Mouse (Mus musculus) stomach, embryonic 15.5 days (tissue): ENCODE results near the gene Adgrd1. TPM values are rescaled to one million over a fixed set of nuclear protein-coding genes. Genes with fewer than 3 reads are reported as not detected.

Experiments used
- ATAC-seq: fragments of 200-750 bp; cut with Nextera tagmentation; 2 replicates; pipeline ENCODE4 v1.8.0; 2017; ENCODE audit warnings: low read depth, moderate number of reproducible peaks, moderate TSS enrichment; ENCODE audit not compliant: insufficient read depth, low FRiP score
- H3K27ac ChIP-seq: fragments of 300-500 bp; sonication (generic); 2 replicates; pipeline ENCODE4 v1.5.1; 2015; ENCODE audit warnings: mild to moderate bottlenecking, inconsistent platforms
- H3K27me3 ChIP-seq: fragments of 300-500 bp; sonication (generic); replicated peaks from 2 replicates; pipeline ENCODE4 v1.6.1; 2015; ENCODE audit warnings: inconsistent platforms
- H3K36me3 ChIP-seq: fragments of 300-500 bp; sonication (generic); 2 replicates; pipeline ENCODE4 v1.6.1; 2015; ENCODE audit warnings: inconsistent platforms
- H3K4me1 ChIP-seq: fragments of 300-500 bp; sonication (generic); 2 replicates; pipeline ENCODE4 v1.6.1; 2015; ENCODE audit warnings: inconsistent platforms
- H3K4me2 ChIP-seq: fragments of 300-500 bp; sonication (generic); 2 replicates; pipeline ENCODE4 v1.6.1; 2015; ENCODE audit warnings: mild to moderate bottlenecking, inconsistent platforms
- H3K4me3 ChIP-seq: fragments of 300-500 bp; sonication (generic); replicated peaks from 2 replicates; pipeline ENCODE4 v1.5.1; 2015; ENCODE audit warnings: inconsistent platforms
- H3K9ac ChIP-seq: fragments of 300-500 bp; sonication (generic); 2 replicates; pipeline ENCODE4 v1.6.1; 2015; ENCODE audit warnings: inconsistent platforms
- H3K9me3 ChIP-seq: fragments of 300-500 bp; sonication (generic); 2 replicates; pipeline ENCODE4 v1.6.1; 2016; ENCODE audit warnings: inconsistent platforms
- WGBS: fragments of 180-500 bp; shearing (Covaris S2); methylation state at CpG from one replicate; pipeline ENCODE4 v1.1.7; 2015; 5-methylcytosine and 5-hydroxymethylcytosine counted together
- polyA plus RNA-seq: library from polyadenylated mRNA; unstranded; fragments of >200 nt; fragmentation: Nextera tagmentation; extraction: Ambion mirVana; gene quantifications from 2 replicates; pipeline ENCODE4 v1.2.1, GENCODE M21; 2015

Gene Adgrd1
- 3.1 and 3.3 TPM in 2 replicates for polyA plus RNA-seq

GRCm38 (mm10) chr5:129096511-129096910 is at the start of gene Adgrd1:
Gene Adgrd1 (plus strand): TSS chr5:129096750.
- Histone ChIP-seq H3K4me2 (no peak within 1 kb of the TSS), H3K9ac (no peak within 1 kb of the TSS), H3K9me3 (no peaks in the 10 kb centered on the region), H3K4me1 (peaks cover 5% of the 10 kb centered on the region; the same call in 1 of the 2 replicates), H3K27me3 (no peaks in the 10 kb centered on the region), H3K27ac (no peak within 1 kb of the TSS), H3K36me3 (no peaks in the 10 kb centered on the region), H3K4me3 (no peak within 1 kb of the TSS)
- ATAC-seq, result peak; percentile 52; the same call in 1 of the 2 replicates
- WGBS, result 24% methylated on average over 6 of the region's 6 CpGs

DNA sequence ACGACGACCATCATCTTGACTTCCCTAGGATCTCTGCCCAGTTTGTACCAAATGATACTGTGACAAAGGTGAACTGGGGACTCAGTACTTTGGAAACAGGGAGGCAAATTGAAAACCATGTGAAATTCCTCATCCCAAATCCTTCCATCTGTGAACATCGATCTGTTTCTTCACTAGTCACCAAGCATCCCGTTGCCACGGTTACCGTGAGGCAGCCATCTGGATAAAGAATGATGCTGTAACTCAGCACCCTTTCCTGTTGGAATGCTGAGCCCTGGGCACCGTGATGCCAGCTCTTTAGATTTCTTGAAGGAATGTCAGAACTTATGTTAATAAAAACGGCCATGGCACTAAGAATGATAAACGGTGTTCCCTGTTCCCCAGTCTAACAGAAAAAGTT is 47.2 kb upstream of the Adgrd1 start:
- no peak for ATAC-seq
- Histone ChIP-seq H3K36me3 (no peaks in the 10 kb centered on the region), H3K4me1 (no peaks in the 10 kb centered on the region), H3K4me2 (no peak overlapping the region), H3K9me3 (no peaks in the 10 kb centered on the region), H3K27me3 (no peaks in the 10 kb centered on the region), H3K27ac (no peak overlapping the region), H3K4me3 (no peak overlapping the region), H3K9ac (no peak overlapping the region)
- WGBS, result 78% methylated on average over 9 of the region's 9 CpGs

GRCm38 (mm10) chr5:129051910-129052309 is 44.6 kb upstream of the Adgrd1 start:
- Histone ChIP-seq H3K36me3 (no peaks in the 10 kb centered on the region), H3K9me3 (no peaks in the 10 kb centered on the region), H3K4me2 (no peak overlapping the region), H3K27ac (no peak overlapping the region), H3K9ac (no peak overlapping the region), H3K27me3 (no peaks in the 10 kb centered on the region; the same call in 1 of the 2 replicates), H3K4me3 (no peak overlapping the region), H3K4me1 (no peaks in the 10 kb centered on the region)
- WGBS, result 81% methylated on average over 3 of the region's 3 CpGs
- no peak for ATAC-seq

GRCm38 (mm10) chr5:129052636-129053355 is 43.8 kb upstream of the Adgrd1 start:
- Histone ChIP-seq H3K9ac (no peak overlapping the region), H3K4me1 (no peaks in the 10 kb centered on the region), H3K4me3 (no peak overlapping the region), H3K27ac (no peak overlapping the region), H3K9me3 (no peaks in the 10 kb centered on the region), H3K27me3 (no peaks in the 10 kb centered on the region; the same call in 1 of the 2 replicates), H3K36me3 (no peaks in the 10 kb centered on the region), H3K4me2 (no peak overlapping the region)
- ATAC-seq, result no peak
- 43% methylated on average over 20 of the region's 20 CpGs for WGBS

GRCm38 (mm10) chr5:129054675-129055284 is 41.8 kb upstream of the Adgrd1 start:
- no peak for ATAC-seq
- no peaks in the 10 kb centered on the region for H3K4me1 ChIP-seq
- H3K4me2 ChIP-seq, result no peak overlapping the region
- no peaks in the 10 kb centered on the region for H3K9me3 ChIP-seq
- no peak overlapping the region for H3K9ac ChIP-seq
- no peaks in the 10 kb centered on the region; the same call in 1 of the 2 replicates for H3K27me3 ChIP-seq
- H3K36me3 ChIP-seq, result no peaks in the 10 kb centered on the region
- H3K4me3 ChIP-seq, result no peak overlapping the region
- H3K27ac ChIP-seq, result no peak overlapping the region
- 71% methylated on average over 9 of the region's 9 CpGs for WGBS

GRCm38 (mm10) chr5:129059116-129059515 is 37.4 kb upstream of the Adgrd1 start:
- H3K27ac ChIP-seq, result no peak overlapping the region
- H3K4me3 ChIP-seq, result no peak overlapping the region
- no peaks in the 10 kb centered on the region for H3K9me3 ChIP-seq
- no peak overlapping the region for H3K9ac ChIP-seq
- 79% methylated on average over 3 of the region's 3 CpGs for WGBS
- peaks cover 6% of the 10 kb centered on the region for H3K27me3 ChIP-seq
- H3K4me1 ChIP-seq, result peaks cover 6% of the 10 kb centered on the region
- no peak overlapping the region for H3K4me2 ChIP-seq
- H3K36me3 ChIP-seq, result no peaks in the 10 kb centered on the region
- no peak for ATAC-seq

DNA sequence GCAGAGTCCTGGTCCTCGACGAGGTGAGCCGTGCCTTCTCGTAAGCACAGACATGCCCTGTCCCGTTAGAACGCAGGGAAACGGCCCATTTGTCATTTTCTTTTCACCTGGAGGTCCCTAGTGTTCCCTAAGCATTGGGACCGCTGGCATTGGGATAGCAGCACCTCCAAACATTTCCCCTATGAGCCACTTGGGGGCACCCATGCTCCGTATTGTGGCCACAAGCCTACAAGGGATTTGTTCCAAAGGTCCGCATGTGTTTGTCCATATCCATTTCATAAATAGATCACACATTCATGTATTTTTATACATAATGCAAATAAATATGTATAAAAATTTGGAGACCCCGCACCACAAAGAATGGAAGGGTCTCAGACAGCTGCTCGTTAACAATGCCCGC is 35.0 kb upstream of the Adgrd1 start:
- WGBS, result 18% methylated on average over 13 of the region's 13 CpGs
- Histone ChIP-seq H3K9ac (no peak overlapping the region), H3K27me3 (peaks cover 6% of the 10 kb centered on the region; the same call in 1 of the 2 replicates), H3K4me2 (no peak overlapping the region), H3K36me3 (no peaks in the 10 kb centered on the region), H3K4me3 (no peak overlapping the region), H3K27ac (no peak overlapping the region), H3K9me3 (no peaks in the 10 kb centered on the region), H3K4me1 (peaks cover 12% of the 10 kb centered on the region)
- ATAC-seq, result no peak

GRCm38 (mm10) chr5:129063037-129063791 is 33.3 kb upstream of the Adgrd1 start:
- Histone ChIP-seq H3K9me3 (no peaks in the 10 kb centered on the region), H3K4me2 (peak overlapping the region; percentile 53), H3K27me3 (peaks cover 6% of the 10 kb centered on the region; the same call in 1 of the 2 replicates), H3K9ac (no peak overlapping the region), H3K4me3 (peak overlapping the region; percentile 23; the same call in 1 of the 2 replicates), H3K27ac (no peak overlapping the region), H3K4me1 (peaks cover 18% of the 10 kb centered on the region), H3K36me3 (no peaks in the 10 kb centered on the region)
- ATAC-seq, result peak; percentile 9; the same call in 1 of the 2 replicates
- 8% methylated on average over 21 of the region's 21 CpGs for WGBS

DNA sequence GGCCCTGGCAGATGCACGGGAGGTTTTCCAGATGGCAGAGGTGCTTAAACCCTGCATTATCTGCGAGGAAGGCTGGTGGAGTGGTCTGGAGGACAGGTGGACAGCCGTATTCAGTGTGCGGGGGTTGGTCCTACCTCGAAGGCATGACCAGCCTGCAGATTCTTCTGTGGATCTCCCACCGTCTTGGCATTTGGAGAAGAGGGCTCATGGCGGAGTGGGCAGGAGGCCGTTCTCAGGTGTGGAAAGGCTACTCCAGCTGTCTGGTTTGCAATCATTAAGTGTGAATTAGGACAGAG is 32.8 kb upstream of the Adgrd1 start:
- Histone ChIP-seq H3K27me3 (peaks cover 6% of the 10 kb centered on the region; the same call in 1 of the 2 replicates), H3K36me3 (no peaks in the 10 kb centered on the region), H3K9ac (no peak overlapping the region), H3K27ac (no peak overlapping the region), H3K4me3 (peak overlapping the region; percentile 23; the same call in 1 of the 2 replicates), H3K4me1 (peaks cover 18% of the 10 kb centered on the region), H3K4me2 (peak overlapping the region; percentile 53), H3K9me3 (no peaks in the 10 kb centered on the region)
- 25% methylated on average over 8 of the region's 8 CpGs for WGBS
- no peak for ATAC-seq

DNA sequence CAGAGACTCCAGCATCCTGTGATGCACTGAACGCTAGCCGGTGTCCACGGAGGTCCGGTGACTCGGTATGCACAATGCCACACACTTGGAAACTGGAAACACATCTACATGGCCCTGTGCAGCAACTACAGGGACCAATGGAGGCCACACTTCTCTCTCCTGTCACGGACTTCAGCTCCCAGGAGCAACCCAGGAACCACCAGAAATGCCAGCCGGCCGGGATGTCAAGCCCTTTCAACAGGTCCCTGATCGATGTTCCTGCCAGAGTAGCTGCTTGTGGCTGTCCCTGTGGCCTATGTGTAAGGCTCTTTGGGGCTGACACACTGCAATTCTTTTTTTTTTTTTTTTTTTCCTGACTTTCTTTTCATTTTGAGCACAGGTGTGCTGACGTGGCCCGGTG is 32.4 kb upstream of the Adgrd1 start:
- Histone ChIP-seq H3K27me3 (peaks cover 6% of the 10 kb centered on the region; the same call in 1 of the 2 replicates), H3K36me3 (no peaks in the 10 kb centered on the region), H3K27ac (no peak overlapping the region), H3K4me2 (no peak overlapping the region), H3K4me3 (no peak overlapping the region), H3K9ac (no peak overlapping the region), H3K4me1 (peaks cover 18% of the 10 kb centered on the region), H3K9me3 (no peaks in the 10 kb centered on the region)
- 54% methylated on average over 11 of the region's 11 CpGs for WGBS
- ATAC-seq, result no peak

GRCm38 (mm10) chr5:129065301-129065700 is 31.2 kb upstream of the Adgrd1 start:
- Histone ChIP-seq H3K4me1 (peaks cover 18% of the 10 kb centered on the region), H3K4me2 (no peak overlapping the region), H3K4me3 (no peak overlapping the region), H3K36me3 (no peaks in the 10 kb centered on the region), H3K27ac (no peak overlapping the region), H3K9ac (no peak overlapping the region), H3K27me3 (peaks cover 6% of the 10 kb centered on the region; the same call in 1 of the 2 replicates), H3K9me3 (no peaks in the 10 kb centered on the region)
- WGBS, result 79% methylated on average over 12 of the region's 12 CpGs
- ATAC-seq, result no peak

GRCm38 (mm10) chr5:129065946-129066345 is 30.6 kb upstream of the Adgrd1 start:
- no peak for ATAC-seq
- H3K27ac ChIP-seq, result peak overlapping the region; percentile 35; the same call in 1 of the 2 replicates

More at GRCm38 (mm10) chr5:129065946-129066345, 30.6 kb upstream of the Adgrd1 start:
- Histone ChIP-seq H3K9ac (no peak overlapping the region), H3K4me1 (peaks cover 18% of the 10 kb centered on the region), H3K36me3 (no peaks in the 10 kb centered on the region), H3K27me3 (peaks cover 5% of the 10 kb centered on the region; the same call in 1 of the 2 replicates), H3K4me3 (no peak overlapping the region), H3K4me2 (no peak overlapping the region), H3K9me3 (no peaks in the 10 kb centered on the region)
- WGBS, result 62% methylated on average over 9 of the region's 9 CpGs
